Mouse (Mus musculus): ENCODE measurements around the gene Lrrc27. TPM values are rescaled to one million over a fixed set of nuclear protein-coding genes. Genes with fewer than 3 reads are reported as not detected.

The Lrrc27 gene
- polyA plus RNA-seq, 1 experiment from 2014 or later, result 3.8 TPM

DNA sequence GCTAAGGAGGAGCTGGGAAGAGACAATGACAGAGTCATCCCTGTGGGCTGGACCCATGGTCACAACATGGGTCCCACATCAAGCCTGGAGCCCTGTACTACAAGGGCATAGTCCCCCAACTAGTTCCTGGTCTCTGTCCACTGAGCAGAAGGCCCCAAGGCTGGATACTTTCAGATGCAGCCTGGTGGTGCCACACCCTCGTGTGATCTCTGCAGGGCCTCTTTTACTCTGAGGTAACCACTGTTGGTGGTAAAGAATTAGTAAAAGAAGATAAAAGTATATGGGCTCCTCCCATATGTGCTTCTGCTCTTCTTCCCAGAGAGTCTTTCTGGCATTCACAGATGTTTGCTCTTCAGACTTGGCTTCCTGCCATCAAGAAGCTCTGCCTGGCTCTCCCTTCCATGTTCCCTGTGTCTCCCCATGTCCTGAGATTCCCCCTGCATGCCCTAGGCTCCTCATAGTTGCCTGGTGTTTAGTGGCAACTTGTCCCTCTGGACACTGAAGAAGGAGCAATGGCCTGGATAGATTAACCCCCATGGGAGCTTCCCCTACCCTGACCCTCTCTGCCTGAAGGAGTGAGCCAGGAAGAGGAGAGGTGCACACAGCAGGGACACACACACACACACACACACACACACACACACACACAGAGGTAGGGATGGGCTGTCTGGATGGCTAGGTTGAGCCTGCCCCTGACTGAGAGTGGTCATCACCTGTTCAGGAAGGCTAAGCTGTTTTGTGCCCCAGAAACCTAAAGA lies 60.0 kb downstream of the Lrrc27 start:
- no peaks in the 10 kb centered on the region for H3K27me3 ChIP-seq (replicated peaks; ENCODE audit: control insufficient read depth, insufficient read depth, low read length)
- no peak overlapping the region for H3K4me3 ChIP-seq (ENCODE audit: low read length)
- H3K9me3 ChIP-seq (ENCODE audit: control insufficient read depth, low read length), result no peaks in the 10 kb centered on the region
- H3K4me2 ChIP-seq (ENCODE audit: low read length), result no peak overlapping the region
- H3K36me3 ChIP-seq (ENCODE audit: control insufficient read depth, insufficient read depth, low read length), result no peaks in the 10 kb centered on the region
- no peak for ATAC-seq
- WGBS, result 48% methylated on average over 1 of the region's 1 CpGs
- peaks cover 13% of the 10 kb centered on the region for H3K4me1 ChIP-seq (ENCODE audit: control insufficient read depth, insufficient read depth, low read depth, low read length)
- H3K27ac ChIP-seq (ENCODE audit: low read depth, low read length), result no peak overlapping the region
- no peak overlapping the region for H3K9ac ChIP-seq (ENCODE audit: low read depth, low read length)

DNA sequence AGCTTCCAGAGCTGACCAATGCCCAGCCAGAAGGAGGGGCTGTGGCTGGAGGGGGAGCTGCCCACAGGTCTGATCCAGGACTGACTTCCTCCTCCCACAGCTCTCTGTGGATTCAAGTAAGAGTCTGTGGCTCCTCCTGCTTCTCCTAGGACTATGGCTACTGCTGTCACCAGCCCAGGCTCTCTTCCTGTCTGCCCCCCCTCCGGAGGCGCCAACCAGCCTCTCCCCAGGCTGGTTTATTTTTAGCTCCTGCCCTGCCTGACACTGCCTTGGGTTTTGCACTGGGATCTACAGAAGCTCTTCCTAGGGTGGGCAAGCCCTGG lies 60.6 kb downstream of the Lrrc27 start:
- Histone ChIP-seq H3K4me3 (ENCODE audit: low read length) (no peak overlapping the region), H3K27me3 (replicated peaks; ENCODE audit: control insufficient read depth, insufficient read depth, low read length) (no peaks in the 10 kb centered on the region), H3K4me2 (ENCODE audit: low read length) (no peak overlapping the region), H3K4me1 (ENCODE audit: control insufficient read depth, insufficient read depth, low read depth, low read length) (peaks cover 13% of the 10 kb centered on the region), H3K9ac (ENCODE audit: low read depth, low read length) (no peak overlapping the region), H3K9me3 (ENCODE audit: control insufficient read depth, low read length) (no peaks in the 10 kb centered on the region), H3K27ac (ENCODE audit: low read depth, low read length) (no peak overlapping the region), H3K36me3 (ENCODE audit: control insufficient read depth, insufficient read depth, low read length) (no peaks in the 10 kb centered on the region)
- 88% methylated on average over 2 of the region's 2 CpGs for WGBS
- ATAC-seq, result 0 out of 2 replicates have a peak, but pooled peaks have one; percentile 22

DNA sequence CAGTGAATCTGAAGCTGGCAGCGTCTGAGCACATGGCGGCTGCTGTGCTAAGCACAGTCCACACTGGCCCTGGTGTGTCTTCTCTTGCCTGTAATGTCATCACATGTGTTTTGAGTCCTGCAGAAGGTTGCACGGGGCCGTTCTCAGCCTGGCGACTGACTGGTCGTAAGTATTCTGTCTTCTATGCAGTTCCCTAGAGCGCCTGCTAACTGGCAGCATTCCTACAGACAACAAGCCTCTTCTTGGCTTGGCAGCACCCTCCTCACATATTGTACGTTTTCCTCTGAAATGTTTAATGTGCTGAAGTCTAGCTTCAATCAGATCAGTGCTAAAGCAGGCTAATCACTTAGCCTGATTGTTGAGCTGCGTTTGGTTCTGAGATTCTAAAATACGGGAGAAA lies 62.8 kb downstream of the Lrrc27 start:
- no peak overlapping the region for H3K4me3 ChIP-seq (ENCODE audit: low read length)
- H3K9ac ChIP-seq (ENCODE audit: low read depth, low read length), result no peak overlapping the region
- ATAC-seq, result 0 out of 2 replicates have a peak, but pooled peaks have one; percentile 7
- H3K4me1 ChIP-seq (ENCODE audit: control insufficient read depth, insufficient read depth, low read depth, low read length), result peaks cover 17% of the 10 kb centered on the region
- no peaks in the 10 kb centered on the region for H3K27me3 ChIP-seq (replicated peaks; ENCODE audit: control insufficient read depth, insufficient read depth, low read length)
- H3K9me3 ChIP-seq (ENCODE audit: control insufficient read depth, low read length), result no peaks in the 10 kb centered on the region
- no peaks in the 10 kb centered on the region for H3K36me3 ChIP-seq (ENCODE audit: control insufficient read depth, insufficient read depth, low read length)
- WGBS, result 52% methylated on average over 10 of the region's 10 CpGs
- no peak overlapping the region for H3K4me2 ChIP-seq (ENCODE audit: low read length)
- H3K27ac ChIP-seq (ENCODE audit: low read depth, low read length), result 0 out of 2 replicates have a peak overlapping the region, but pooled peaks have one; percentile 17

GRCm38 (mm10) chr7:139276150-139276549 lies 63.4 kb downstream of the Lrrc27 start:
- Histone ChIP-seq H3K27ac (ENCODE audit: low read depth, low read length) (no peak overlapping the region), H3K9ac (ENCODE audit: low read depth, low read length) (no peak overlapping the region), H3K4me3 (ENCODE audit: low read length) (no peak overlapping the region), H3K9me3 (ENCODE audit: control insufficient read depth, low read length) (no peaks in the 10 kb centered on the region), H3K4me2 (ENCODE audit: low read length) (no peak overlapping the region), H3K27me3 (replicated peaks; ENCODE audit: control insufficient read depth, insufficient read depth, low read length) (no peaks in the 10 kb centered on the region), H3K4me1 (ENCODE audit: control insufficient read depth, insufficient read depth, low read depth, low read length) (peaks cover 19% of the 10 kb centered on the region), H3K36me3 (ENCODE audit: control insufficient read depth, insufficient read depth, low read length) (no peaks in the 10 kb centered on the region)
- 82% methylated on average over 10 of the region's 10 CpGs for WGBS
- ATAC-seq, result no peak

- no peak overlapping the region for H3K4me2 ChIP-seq (ENCODE audit: low read length)
- no peak overlapping the region for H3K9ac ChIP-seq (ENCODE audit: low read depth, low read length)
- no peak for ATAC-seq
- no peaks in the 10 kb centered on the region for H3K27me3 ChIP-seq (replicated peaks; ENCODE audit: control insufficient read depth, insufficient read depth, low read length)
- 78% methylated on average over 7 of the region's 7 CpGs for WGBS
- H3K9me3 ChIP-seq (ENCODE audit: control insufficient read depth, low read length), result no peaks in the 10 kb centered on the region
- peaks cover 17% of the 10 kb centered on the region for H3K4me1 ChIP-seq (ENCODE audit: control insufficient read depth, insufficient read depth, low read depth, low read length)
- no peaks in the 10 kb centered on the region for H3K36me3 ChIP-seq (ENCODE audit: control insufficient read depth, insufficient read depth, low read length)
- no peak overlapping the region for H3K27ac ChIP-seq (ENCODE audit: low read depth, low read length)
- no peak overlapping the region for H3K4me3 ChIP-seq (ENCODE audit: low read length)
Observed at GRCm38 (mm10) chr7:139277536-139277935, 64.7 kb downstream of the Lrrc27 start.

DNA sequence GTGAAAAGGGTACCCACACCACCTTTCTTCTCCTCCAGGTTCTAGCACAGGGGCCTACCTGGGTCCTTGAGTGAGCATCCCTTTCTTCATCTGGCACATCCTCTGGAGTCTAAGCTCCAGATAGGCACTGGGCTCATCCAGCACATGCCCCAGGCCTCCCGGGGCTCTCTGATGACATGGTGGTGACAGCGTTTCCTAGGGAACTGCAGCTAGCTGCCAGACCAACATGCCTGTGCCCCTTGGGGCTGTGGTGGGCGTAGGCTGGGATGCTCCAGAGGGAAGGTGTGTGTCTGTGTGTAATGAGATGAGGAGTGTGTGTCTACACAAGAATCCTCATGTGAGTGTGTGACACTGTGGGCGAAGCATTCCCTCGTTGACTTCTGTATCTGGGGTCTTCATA lies 66.8 kb downstream of the Lrrc27 start:
- H3K36me3 ChIP-seq (ENCODE audit: control insufficient read depth, insufficient read depth, low read length), result no peaks in the 10 kb centered on the region
- H3K4me2 ChIP-seq (ENCODE audit: low read length), result no peak overlapping the region
- H3K27me3 ChIP-seq (replicated peaks; ENCODE audit: control insufficient read depth, insufficient read depth, low read length), result no peaks in the 10 kb centered on the region
- H3K9me3 ChIP-seq (ENCODE audit: control insufficient read depth, low read length), result no peaks in the 10 kb centered on the region
- 66% methylated on average over 5 of the region's 5 CpGs for WGBS
- no peak overlapping the region for H3K4me3 ChIP-seq (ENCODE audit: low read length)
- H3K9ac ChIP-seq (ENCODE audit: low read depth, low read length), result peak overlapping the region; percentile 22; the same call in 1 of the 2 replicates
- no peak for ATAC-seq
- H3K4me1 ChIP-seq (ENCODE audit: control insufficient read depth, insufficient read depth, low read depth, low read length), result peaks cover 12% of the 10 kb centered on the region
- no peak overlapping the region for H3K27ac ChIP-seq (ENCODE audit: low read depth, low read length)

- Histone ChIP-seq H3K27me3 (replicated peaks; ENCODE audit: control insufficient read depth, insufficient read depth, low read length) (no peaks in the 10 kb centered on the region), H3K4me3 (ENCODE audit: low read length) (no peak overlapping the region), H3K27ac (ENCODE audit: low read depth, low read length) (no peak overlapping the region), H3K36me3 (ENCODE audit: control insufficient read depth, insufficient read depth, low read length) (no peaks in the 10 kb centered on the region), H3K4me1 (ENCODE audit: control insufficient read depth, insufficient read depth, low read depth, low read length) (peaks cover 12% of the 10 kb centered on the region), H3K4me2 (ENCODE audit: low read length) (no peak overlapping the region), H3K9me3 (ENCODE audit: control insufficient read depth, low read length) (no peaks in the 10 kb centered on the region), H3K9ac (ENCODE audit: low read depth, low read length) (no peak overlapping the region)
- ATAC-seq, result no peak
- 82% methylated on average over 1 of the region's 1 CpGs for WGBS
Observed at GRCm38 (mm10) chr7:139280044-139280443, 67.3 kb downstream of the Lrrc27 start.

GRCm38 (mm10) chr7:139281195-139281594 lies 68.4 kb downstream of the Lrrc27 start:
- Histone ChIP-seq H3K4me3 (ENCODE audit: low read length) (no peak overlapping the region), H3K4me1 (ENCODE audit: control insufficient read depth, insufficient read depth, low read depth, low read length) (peaks cover 8% of the 10 kb centered on the region), H3K36me3 (ENCODE audit: control insufficient read depth, insufficient read depth, low read length) (no peaks in the 10 kb centered on the region), H3K4me2 (ENCODE audit: low read length) (no peak overlapping the region), H3K27me3 (replicated peaks; ENCODE audit: control insufficient read depth, insufficient read depth, low read length) (no peaks in the 10 kb centered on the region), H3K27ac (ENCODE audit: low read depth, low read length) (no peak overlapping the region), H3K9ac (ENCODE audit: low read depth, low read length) (no peak overlapping the region), H3K9me3 (ENCODE audit: control insufficient read depth, low read length) (no peaks in the 10 kb centered on the region)
- 45% methylated on average over 2 of the region's 2 CpGs for WGBS
- ATAC-seq, result 0 out of 2 replicates have a peak, but pooled peaks have one; percentile 17

GRCm38 (mm10) chr7:139282037-139282436 lies 69.2 kb downstream of the Lrrc27 start:
- WGBS, result 71% methylated on average over 3 of the region's 3 CpGs

More at GRCm38 (mm10) chr7:139282037-139282436, 69.2 kb downstream of the Lrrc27 start:
- Histone ChIP-seq H3K4me3 (ENCODE audit: low read length) (no peak overlapping the region), H3K27ac (ENCODE audit: low read depth, low read length) (no peak overlapping the region), H3K9ac (ENCODE audit: low read depth, low read length) (no peak overlapping the region), H3K27me3 (replicated peaks; ENCODE audit: control insufficient read depth, insufficient read depth, low read length) (no peaks in the 10 kb centered on the region), H3K4me2 (ENCODE audit: low read length) (no peak overlapping the region), H3K9me3 (ENCODE audit: control insufficient read depth, low read length) (no peaks in the 10 kb centered on the region), H3K36me3 (ENCODE audit: control insufficient read depth, insufficient read depth, low read length) (no peaks in the 10 kb centered on the region), H3K4me1 (ENCODE audit: control insufficient read depth, insufficient read depth, low read depth, low read length) (peaks cover 7% of the 10 kb centered on the region)
- ATAC-seq, result no peak
